Mouse (Mus musculus): ENCODE data around the gene Slc5a7. TPM values are rescaled to one million over a fixed set of nuclear protein-coding genes. Genes with fewer than 3 reads are reported as not detected.

Gene Slc5a7
- total RNA-seq (2023): not detected

DNA sequence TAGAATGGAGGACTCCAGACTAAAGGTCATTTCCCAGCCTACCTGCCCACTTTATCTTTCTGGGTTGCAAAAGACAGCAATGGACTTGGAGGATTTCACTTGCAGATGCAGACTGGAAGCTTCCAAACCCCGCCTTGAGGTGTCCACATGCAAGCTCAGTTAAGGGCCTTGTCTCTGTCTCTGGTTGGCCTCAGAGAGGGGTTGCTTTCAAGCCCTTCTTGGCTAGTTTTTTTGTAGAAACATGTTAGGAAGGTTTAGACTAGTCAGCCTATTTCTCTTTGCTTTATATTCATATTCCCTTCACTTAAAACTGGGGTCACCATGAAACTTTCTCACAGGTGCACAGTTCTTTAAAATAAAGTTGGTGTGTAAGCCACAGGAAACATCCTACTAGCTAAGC lies at the start of gene Slc5a7:
Gene Slc5a7, minus strand, starts transcription at position 101 of the 400 bp plus-strand sequence.

All from CD4-positive naive resting alpha-beta T cell, adult 57 days (primary cell).